Mouse (Mus musculus) brain, embryonic 14.5 days (tissue): ENCODE data around the gene Hdhd5.

Source experiments
- CTCF ChIP-seq: fragments of 200-500 bp; IDR thresholded peaks from 2 replicates; pipeline ENCODE4 v1.5.1; 2012; ENCODE audit warnings: inconsistent platforms, mild to moderate bottlenecking, moderate library complexity, borderline replicate concordance; ENCODE audit not compliant: insufficient read depth, insufficient read length; ENCODE audit errors: extremely low read depth
- POLR2A ChIP-seq: fragments of 200-500 bp; IDR thresholded peaks from 2 replicates; pipeline ENCODE4 v1.6.1; 2012; ENCODE audit warnings: mild to moderate bottlenecking, inconsistent platforms, borderline replicate concordance; ENCODE audit not compliant: poor library complexity, insufficient read depth, insufficient read length, severe bottlenecking; ENCODE audit errors: extremely low read depth

- TF ChIP-seq CTCF = no peak
- TF ChIP-seq POLR2A = no peak
Observed at GRCm38 (mm10) chr6:120461217-120461616, 69.9 kb downstream of the Hdhd5 start.
